Mouse (Mus musculus): ENCODE measurements around the gene Tacc2.
"Not testable (repeated sequence)": the region's sequence is repeated elsewhere in the genome, so short reads cannot be mapped to it uniquely, and the experiment has no call there.

Tacc2 gene

DNA sequence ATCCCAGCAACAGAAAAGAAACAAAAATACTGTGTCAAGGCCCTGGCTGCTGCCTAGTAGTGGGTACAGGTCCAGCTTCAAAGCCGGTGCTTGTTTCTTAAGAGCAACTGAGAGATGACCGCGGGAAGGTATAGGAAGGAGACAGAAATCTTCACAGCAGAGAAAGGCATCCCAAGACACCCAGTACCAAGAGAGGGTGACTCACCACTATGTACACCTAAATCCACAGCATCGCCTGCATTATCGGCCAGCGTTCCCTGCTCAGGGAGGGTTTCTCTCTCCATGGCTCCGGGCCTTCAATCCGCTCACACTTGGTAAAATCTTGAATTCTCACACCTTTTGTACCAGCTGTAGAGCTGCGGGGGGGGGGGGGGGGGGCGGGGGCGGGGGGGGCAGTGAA is 4.4 kb upstream of the Tacc2 start, which contains the start of gene Nsmce4a:
Gene Nsmce4a (minus strand): TSS at position 298 of the 400 bp plus-strand sequence.
- DNase-seq (ENCODE audit: low read depth, low spot score) = no peak

- no peak for DNase-seq (ENCODE audit: low read depth, low spot score)
Observed at GRCm38 (mm10) chr7:130573746-130574145, 3.5 kb upstream of the Tacc2 start.

DNA sequence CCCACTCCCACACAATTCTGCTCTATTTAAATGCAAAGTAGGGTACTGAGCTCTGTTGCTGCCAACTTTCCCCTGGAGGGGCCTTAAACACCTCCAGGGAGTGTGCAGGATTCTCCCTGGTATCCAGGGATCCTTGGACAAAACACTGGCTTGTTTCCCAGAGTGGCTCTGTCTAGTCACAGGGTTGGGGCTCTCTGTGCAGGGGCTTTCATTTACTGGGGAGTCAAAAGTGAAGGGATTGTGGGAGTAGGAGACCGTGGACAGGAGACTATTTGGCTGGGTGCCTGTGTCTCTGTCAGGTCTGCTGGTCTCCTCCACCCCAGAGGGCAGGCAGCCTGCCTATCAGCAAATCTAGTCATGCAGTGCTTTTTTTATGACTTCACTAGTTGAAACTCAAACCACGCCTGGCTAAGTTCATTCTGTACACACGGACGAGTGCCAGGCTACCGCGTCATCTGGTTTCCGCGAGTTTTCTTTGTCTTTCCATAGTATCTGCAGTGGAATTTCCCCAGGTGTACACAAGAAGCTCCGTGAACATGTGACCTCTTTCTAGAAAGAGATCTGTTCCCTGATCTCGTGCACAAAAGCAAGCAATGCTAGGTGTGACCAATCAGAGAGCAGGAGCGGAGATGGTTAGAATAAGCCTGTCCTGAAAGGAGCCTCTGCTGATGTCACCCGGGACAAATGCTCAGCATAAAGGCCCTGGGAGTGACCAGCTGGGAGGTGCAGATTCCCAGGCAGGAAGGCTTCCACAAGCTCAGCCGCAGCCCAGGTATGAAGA is 2.8 kb upstream of the Tacc2 start:
- no peak for DNase-seq (ENCODE audit: low read depth, low spot score)

DNA sequence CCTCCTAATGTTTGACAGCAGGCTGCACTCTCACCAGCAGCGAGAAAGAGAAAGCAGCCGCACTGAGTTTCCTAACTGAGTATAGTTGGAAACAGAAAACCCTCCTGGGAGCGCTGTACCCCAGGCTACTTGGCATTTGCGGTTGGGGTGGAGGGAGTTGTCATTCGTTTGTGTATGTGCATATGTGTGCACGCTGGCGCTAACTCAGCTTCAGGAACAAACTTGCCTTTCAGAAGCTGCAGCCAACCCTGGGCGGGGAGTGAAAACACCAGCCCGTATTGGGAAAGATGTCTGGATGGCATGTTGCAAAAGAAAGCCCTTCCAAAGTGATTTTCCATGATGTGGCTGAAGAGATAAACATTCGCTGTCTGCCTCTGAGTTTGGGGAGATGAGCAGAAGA is 257 bp upstream of the Tacc2 start:
- DNase-seq (ENCODE audit: low read depth, low spot score) = no peak

GRCm38 (mm10) chr7:130578066-130578465 is 828 bp downstream of the Tacc2 start:
- no peak for DNase-seq (ENCODE audit: low read depth, low spot score)

- DNase-seq (ENCODE audit: low read depth, low spot score) = no peak
Observed at GRCm38 (mm10) chr7:130578607-130579006, 1.4 kb downstream of the Tacc2 start.

DNA sequence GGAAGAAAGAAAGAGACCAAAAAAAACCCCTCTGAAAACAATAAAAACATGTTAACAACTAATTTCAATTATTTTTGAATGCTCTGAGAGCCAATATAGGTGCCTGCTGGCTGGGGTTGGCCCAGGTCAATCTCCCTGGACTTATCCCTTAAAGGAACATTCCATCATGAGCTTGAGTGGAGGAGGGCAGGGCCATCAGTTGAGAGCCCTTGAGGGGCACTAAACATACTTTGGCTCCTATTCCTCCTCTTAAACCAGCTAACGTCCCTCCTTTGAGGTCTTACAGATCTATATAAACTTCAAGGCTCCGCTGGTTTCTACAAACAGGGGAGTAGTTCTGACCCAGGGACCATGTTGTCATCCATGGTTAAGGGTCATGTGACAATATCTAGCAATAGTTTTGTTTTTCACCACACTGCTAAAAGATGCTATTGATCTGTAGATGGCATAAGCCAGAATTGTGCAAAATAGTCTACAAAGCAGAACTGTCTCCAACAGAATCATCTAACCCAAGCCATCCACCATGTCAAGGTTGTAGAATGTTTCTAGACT is 9.4 kb downstream of the Tacc2 start:
- DNase-seq (ENCODE audit: low read depth, low spot score) = no peak

- DNase-seq (ENCODE audit: low read depth, low spot score) = no peak
Observed at GRCm38 (mm10) chr7:130590081-130590828, 13.0 kb downstream of the Tacc2 start.

GRCm38 (mm10) chr7:130590845-130591437 is 13.7 kb downstream of the Tacc2 start:
- no peak for DNase-seq (ENCODE audit: low read depth, low spot score)

GRCm38 (mm10) chr7:130592975-130593374 is 15.7 kb downstream of the Tacc2 start:
- not testable (repeated sequence) for DNase-seq (ENCODE audit: low read depth, low spot score)

GRCm38 (mm10) chr7:130593375-130594239 is 16.4 kb downstream of the Tacc2 start:
- not testable (repeated sequence) for DNase-seq (ENCODE audit: low read depth, low spot score)

DNA sequence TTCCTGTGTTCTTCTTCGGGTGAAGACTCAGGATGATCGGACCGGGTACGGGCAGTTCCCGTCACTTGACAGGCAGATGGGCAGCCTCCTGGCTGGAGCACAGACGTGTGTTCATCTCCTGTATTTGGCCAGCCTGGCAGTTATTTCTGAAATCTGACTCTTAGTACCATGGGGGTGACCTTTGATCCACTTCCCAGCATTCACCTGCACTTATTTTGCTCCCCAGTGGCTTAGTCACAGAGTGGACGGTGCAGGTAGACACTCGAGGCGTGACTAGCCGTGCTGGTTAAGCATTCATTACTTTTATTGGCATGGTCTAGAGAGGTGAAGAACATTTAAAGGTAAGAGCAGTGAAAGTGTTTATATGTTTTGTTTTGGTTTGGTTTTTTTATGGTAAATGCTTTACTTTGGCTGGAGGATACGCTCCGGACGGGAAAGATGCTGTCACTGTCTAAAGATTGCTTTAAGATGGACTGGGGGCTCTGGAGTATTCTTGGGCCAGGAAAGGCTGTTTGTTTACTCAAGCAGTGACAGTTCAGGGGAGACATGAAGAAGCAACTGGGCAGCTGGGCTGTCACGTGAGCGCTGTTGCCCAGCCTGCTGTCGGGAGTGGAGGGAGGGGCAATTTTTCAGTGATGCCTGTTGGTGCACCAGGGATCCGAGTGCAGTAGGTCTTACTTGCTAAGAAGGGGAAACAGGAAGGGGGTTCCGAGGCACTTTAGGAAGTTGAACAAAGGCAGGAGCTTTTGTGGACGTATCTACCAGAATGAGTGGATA is 19.0 kb downstream of the Tacc2 start:
- peak; percentile 81 for DNase-seq (ENCODE audit: low read depth, low spot score)

DNA sequence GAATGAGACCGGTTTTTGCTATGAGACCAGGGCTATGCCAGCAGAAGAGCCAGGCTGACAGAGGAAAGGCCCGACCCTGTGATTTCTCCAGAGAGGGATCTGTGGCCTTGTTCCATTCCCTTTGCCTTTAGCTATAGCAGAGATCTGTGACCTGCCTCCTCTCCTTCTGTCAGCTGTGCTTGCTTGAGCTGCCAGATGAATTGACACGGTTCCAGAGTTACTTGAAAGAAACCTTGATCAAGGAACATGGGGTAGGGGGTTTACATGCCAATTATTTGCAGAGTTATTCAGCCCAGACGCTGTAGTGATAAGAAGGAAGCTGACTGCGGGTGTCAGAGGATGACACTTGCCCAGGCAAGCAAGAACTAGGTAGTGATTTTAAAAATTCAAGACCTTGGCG is 20.3 kb downstream of the Tacc2 start:
- DNase-seq (ENCODE audit: low read depth, low spot score) = no peak

DNA sequence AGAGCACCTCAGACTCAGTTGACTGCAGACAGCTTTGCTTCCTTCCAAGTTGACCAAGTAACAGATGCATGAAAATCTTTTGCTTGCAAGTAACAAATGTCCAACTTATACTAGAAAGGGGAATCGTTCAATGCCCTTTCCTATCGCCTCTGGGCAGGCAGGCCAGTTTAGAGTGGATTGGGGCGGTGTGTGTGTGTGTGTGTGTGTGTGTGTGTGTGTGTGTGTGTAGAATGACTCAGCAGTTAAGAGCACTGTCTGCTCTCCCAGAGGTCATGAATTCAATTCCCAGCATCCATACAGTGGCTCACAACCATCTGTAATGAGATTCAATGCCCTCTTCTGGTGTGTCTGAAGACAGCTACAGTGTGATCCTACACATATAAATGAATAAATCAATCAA is 22.8 kb downstream of the Tacc2 start:
- DNase-seq (ENCODE audit: low read depth, low spot score) = no peak

- DNase-seq (ENCODE audit: low read depth, low spot score) = no peak
Observed at GRCm38 (mm10) chr7:130600546-130600945, 23.3 kb downstream of the Tacc2 start.

DNA sequence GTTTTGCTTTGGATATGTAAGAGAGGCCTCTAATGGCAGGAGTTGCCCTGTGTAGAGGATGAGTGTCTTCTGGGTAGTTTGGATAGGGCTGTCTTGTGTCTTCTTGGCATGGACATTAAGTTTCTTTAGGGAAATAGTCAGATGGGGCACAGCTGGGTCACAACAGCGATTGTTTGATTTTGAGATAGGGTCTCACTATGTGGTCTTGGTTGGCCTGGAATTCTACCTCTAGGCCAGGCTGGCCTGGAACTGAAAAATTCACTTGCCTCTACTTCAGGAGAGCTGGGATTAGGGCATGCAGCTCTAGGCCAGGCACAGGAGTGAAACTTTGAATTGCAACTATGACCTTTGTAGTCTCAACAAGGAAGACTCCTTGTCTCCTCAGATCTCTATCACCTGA is 25.6 kb downstream of the Tacc2 start:
- no peak for DNase-seq (ENCODE audit: low read depth, low spot score)

DNA sequence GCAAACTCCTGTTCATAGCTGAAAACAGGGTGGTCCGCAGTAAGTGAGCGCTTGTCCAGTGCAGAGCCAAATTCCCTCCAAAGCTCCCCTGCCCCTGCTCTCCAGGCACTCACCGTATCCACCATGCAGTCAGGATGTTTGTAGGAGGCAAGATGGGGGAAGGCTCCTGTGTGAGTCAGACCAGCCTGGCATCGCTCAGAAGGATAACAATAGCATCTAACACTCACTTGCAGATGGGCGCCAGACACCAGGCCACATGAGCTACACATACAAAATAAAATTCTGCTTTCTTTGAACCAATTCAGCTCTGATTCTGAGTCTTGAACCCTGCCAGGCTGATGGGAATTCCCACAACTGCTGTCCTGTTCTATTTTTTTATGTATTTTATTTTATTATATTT is 26.3 kb downstream of the Tacc2 start:
- no peak for DNase-seq (ENCODE audit: low read depth, low spot score)

DNA sequence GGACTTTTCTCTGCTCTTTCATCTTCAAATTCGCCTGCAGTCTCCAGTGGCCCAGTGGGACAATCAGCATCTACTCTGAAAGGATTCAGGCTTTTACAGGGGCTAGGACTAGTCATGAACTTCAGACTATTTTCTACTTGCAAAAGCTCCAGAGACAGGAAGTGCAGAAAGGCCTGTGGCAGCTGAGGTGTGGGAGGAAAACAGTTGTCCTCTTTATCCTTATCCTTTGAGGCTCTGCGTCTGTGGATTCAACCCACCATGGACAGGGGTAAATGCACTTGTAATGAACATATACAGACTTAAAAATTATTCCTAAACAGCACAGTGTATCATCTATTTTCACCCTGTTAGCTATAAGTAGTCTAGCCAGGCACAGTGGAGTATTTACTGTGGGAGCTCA is 27.2 kb downstream of the Tacc2 start:
- no peak for DNase-seq (ENCODE audit: low read depth, low spot score)

DNA sequence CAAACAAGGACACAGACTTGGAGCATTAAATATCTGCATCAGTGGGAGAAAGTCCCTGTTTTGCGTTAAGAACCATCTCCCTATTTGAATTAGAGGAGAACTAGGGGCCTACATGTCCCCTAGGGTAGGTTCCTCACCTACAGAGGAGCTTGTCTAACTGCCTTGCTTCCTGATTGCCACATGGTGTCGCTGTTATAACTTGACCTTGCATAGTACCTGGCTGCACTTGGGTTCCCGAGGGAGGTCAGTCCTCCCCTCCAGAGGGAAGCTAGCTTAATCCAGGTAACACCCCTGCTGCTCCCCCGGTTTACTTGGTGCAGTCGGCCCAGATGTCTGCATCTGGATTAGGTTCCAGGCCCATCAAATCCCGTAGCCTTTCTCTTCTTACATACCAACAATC is 27.9 kb downstream of the Tacc2 start:
- DNase-seq (ENCODE audit: low read depth, low spot score) = peak; percentile 40

- no peak for DNase-seq (ENCODE audit: low read depth, low spot score)
Observed at GRCm38 (mm10) chr7:130606958-130607357, 29.7 kb downstream of the Tacc2 start.

- peak; percentile 48 for DNase-seq (ENCODE audit: low read depth, low spot score)
Observed at GRCm38 (mm10) chr7:130613973-130614372, 36.7 kb downstream of the Tacc2 start.
